Mouse (Mus musculus) heart, embryonic 13.5 days (tissue): ENCODE results near the gene Ccdc18. TPM values are rescaled to one million over a fixed set of nuclear protein-coding genes. Genes with fewer than 3 reads are reported as not detected.

ENCODE experiments used
- ATAC-seq: fragments of 200-750 bp; cut with Nextera tagmentation; 2 replicates; pipeline ENCODE4 v1.8.0; 2017; ENCODE audit warnings: moderate TSS enrichment; ENCODE audit not compliant: insufficient number of reproducible peaks, low FRiP score, low TSS enrichment; ENCODE audit errors: extremely low read depth
- H3K27ac ChIP-seq: fragments of 300-500 bp; sonication (generic); replicated peaks from 2 replicates; pipeline ENCODE4 v1.5.1; 2015; ENCODE audit warnings: moderate library complexity, mild to moderate bottlenecking, inconsistent platforms
- H3K27me3 ChIP-seq: fragments of 300-500 bp; sonication (generic); replicated peaks from 2 replicates; pipeline ENCODE4 v1.6.1; 2015; ENCODE audit warnings: mild to moderate bottlenecking, inconsistent platforms
- H3K36me3 ChIP-seq: fragments of 300-500 bp; sonication (generic); 2 replicates; pipeline ENCODE4 v1.6.1; 2015; ENCODE audit warnings: mild to moderate bottlenecking, inconsistent platforms
- H3K4me1 ChIP-seq: fragments of 300-500 bp; sonication (generic); 2 replicates; pipeline ENCODE4 v1.6.1; 2015; ENCODE audit warnings: inconsistent platforms
- H3K4me2 ChIP-seq: fragments of 300-500 bp; sonication (generic); 2 replicates; pipeline ENCODE4 v1.6.1; 2015; ENCODE audit warnings: inconsistent platforms, mild to moderate bottlenecking, moderate library complexity
- H3K4me3 ChIP-seq: fragments of 300-500 bp; sonication (generic); 2 replicates; pipeline ENCODE4 v1.5.1; 2015; ENCODE audit warnings: moderate library complexity, mild to moderate bottlenecking, inconsistent platforms
- H3K9ac ChIP-seq: fragments of 300-500 bp; sonication (generic); 2 replicates; pipeline ENCODE4 v1.6.1; 2015; ENCODE audit warnings: inconsistent platforms, mild to moderate bottlenecking, moderate library complexity
- H3K9me3 ChIP-seq: fragments of 300-500 bp; sonication (generic); 2 replicates; pipeline ENCODE4 v1.6.1; 2016; ENCODE audit warnings: inconsistent platforms
- WGBS: fragments of 180-500 bp; shearing (Covaris S2); methylation state at CpG from one replicate; pipeline ENCODE4 v1.1.7; 2015; ENCODE audit warnings: mixed read lengths; 5-methylcytosine and 5-hydroxymethylcytosine counted together
- polyA plus RNA-seq: library from polyadenylated mRNA; unstranded; fragments of >200 nt; fragmentation: Nextera tagmentation; extraction: Ambion mirVana; gene quantifications from 2 replicates; pipeline ENCODE4 v1.2.1, GENCODE M21; 2015

The Ccdc18 gene
- polyA plus RNA-seq, 1 experiment from 2014 or later: 4.3 TPM

- no peak for ATAC-seq
- no peak overlapping the region for H3K4me3 ChIP-seq
- no peak overlapping the region for H3K4me2 ChIP-seq
- 74% methylated on average over 2 of the region's 2 CpGs for WGBS
- H3K9me3 ChIP-seq: no peaks in the 10 kb centered on the region
- H3K4me1 ChIP-seq: no peaks in the 10 kb centered on the region
- no peaks in the 10 kb centered on the region for H3K27me3 ChIP-seq
- H3K27ac ChIP-seq: no peak overlapping the region
- H3K36me3 ChIP-seq: 0 out of 2 replicates have a peak, but pooled peaks cover 3% of the 10 kb centered on the region
- no peak overlapping the region for H3K9ac ChIP-seq
Observed at GRCm38 (mm10) chr5:108160796-108161195, 28.1 kb downstream of the Ccdc18 start.

- Histone ChIP-seq H3K9me3 (no peaks in the 10 kb centered on the region), H3K4me1 (no peaks in the 10 kb centered on the region), H3K36me3 (no peaks in the 10 kb centered on the region), H3K4me3 (no peak overlapping the region), H3K27ac (no peak overlapping the region), H3K4me2 (no peak overlapping the region), H3K27me3 (no peaks in the 10 kb centered on the region), H3K9ac (no peak overlapping the region)
- ATAC-seq: no peak
- 28% methylated on average over 1 of the region's 1 CpGs for WGBS
Observed at GRCm38 (mm10) chr5:108163695-108164094, 31.0 kb downstream of the Ccdc18 start.

GRCm38 (mm10) chr5:108184050-108184449 is 51.4 kb downstream of the Ccdc18 start:
- 68% methylated on average over 2 of the region's 2 CpGs for WGBS

GRCm38 (mm10) chr5:108188967-108189366 is 56.3 kb downstream of the Ccdc18 start:
- Histone ChIP-seq H3K9ac (no peak overlapping the region), H3K4me1 (no peaks in the 10 kb centered on the region), H3K36me3 (no peaks in the 10 kb centered on the region), H3K9me3 (no peaks in the 10 kb centered on the region), H3K4me2 (no peak overlapping the region), H3K27me3 (no peaks in the 10 kb centered on the region), H3K27ac (no peak overlapping the region), H3K4me3 (no peak overlapping the region)
- ATAC-seq: no peak

More at GRCm38 (mm10) chr5:108184050-108184449, 51.4 kb downstream of the Ccdc18 start:
- H3K27ac ChIP-seq: no peak overlapping the region
- no peaks in the 10 kb centered on the region for H3K4me1 ChIP-seq
- no peak overlapping the region for H3K9ac ChIP-seq
- H3K4me3 ChIP-seq: no peak overlapping the region
- H3K9me3 ChIP-seq: no peaks in the 10 kb centered on the region
- no peak for ATAC-seq
- no peak overlapping the region for H3K4me2 ChIP-seq
- no peaks in the 10 kb centered on the region for H3K36me3 ChIP-seq
- no peaks in the 10 kb centered on the region for H3K27me3 ChIP-seq

GRCm38 (mm10) chr5:108206008-108206407 is 73.3 kb downstream of the Ccdc18 start:
- Histone ChIP-seq H3K4me1 (no peaks in the 10 kb centered on the region), H3K4me2 (no peak overlapping the region), H3K36me3 (no peaks in the 10 kb centered on the region), H3K9me3 (no peaks in the 10 kb centered on the region), H3K27me3 (no peaks in the 10 kb centered on the region), H3K4me3 (no peak overlapping the region), H3K9ac (no peak overlapping the region), H3K27ac (no peak overlapping the region)
- no peak for ATAC-seq

GRCm38 (mm10) chr5:108211512-108211911 is 78.8 kb downstream of the Ccdc18 start:
- Histone ChIP-seq H3K27me3 (no peaks in the 10 kb centered on the region), H3K4me2 (no peak overlapping the region), H3K4me3 (no peak overlapping the region), H3K4me1 (no peaks in the 10 kb centered on the region), H3K27ac (no peak overlapping the region), H3K36me3 (no peaks in the 10 kb centered on the region), H3K9ac (no peak overlapping the region), H3K9me3 (no peaks in the 10 kb centered on the region)
- WGBS: 69% methylated on average over 4 of the region's 4 CpGs
- ATAC-seq: no peak

- 87% methylated on average over 2 of the region's 2 CpGs for WGBS
Observed at GRCm38 (mm10) chr5:108214928-108215327, 82.3 kb downstream of the Ccdc18 start.

GRCm38 (mm10) chr5:108224077-108224476 is 91.4 kb downstream of the Ccdc18 start:
- Histone ChIP-seq H3K4me2 (no peak overlapping the region), H3K4me3 (no peak overlapping the region), H3K27ac (no peak overlapping the region), H3K4me1 (no peaks in the 10 kb centered on the region), H3K36me3 (no peaks in the 10 kb centered on the region), H3K9ac (no peak overlapping the region), H3K9me3 (no peaks in the 10 kb centered on the region), H3K27me3 (no peaks in the 10 kb centered on the region)
- no peak for ATAC-seq

More at GRCm38 (mm10) chr5:108214928-108215327, 82.3 kb downstream of the Ccdc18 start:
- no peak overlapping the region for H3K4me3 ChIP-seq
- H3K27me3 ChIP-seq: no peaks in the 10 kb centered on the region
- H3K36me3 ChIP-seq: no peaks in the 10 kb centered on the region
- no peaks in the 10 kb centered on the region for H3K9me3 ChIP-seq
- no peak overlapping the region for H3K9ac ChIP-seq
- no peak for ATAC-seq
- no peak overlapping the region for H3K4me2 ChIP-seq
- no peaks in the 10 kb centered on the region for H3K4me1 ChIP-seq
- no peak overlapping the region for H3K27ac ChIP-seq

GRCm38 (mm10) chr5:108226159-108226558 is 93.5 kb downstream of the Ccdc18 start:
- H3K4me1 ChIP-seq: no peaks in the 10 kb centered on the region
- no peaks in the 10 kb centered on the region for H3K27me3 ChIP-seq
- no peaks in the 10 kb centered on the region for H3K36me3 ChIP-seq
- no peak for ATAC-seq
- no peak overlapping the region for H3K27ac ChIP-seq
- H3K4me2 ChIP-seq: no peak overlapping the region
- no peak overlapping the region for H3K9ac ChIP-seq
- no peaks in the 10 kb centered on the region for H3K9me3 ChIP-seq
- no peak overlapping the region for H3K4me3 ChIP-seq

GRCm38 (mm10) chr5:108246314-108246765 is 113.7 kb downstream of the Ccdc18 start:
- no peak overlapping the region for H3K9ac ChIP-seq
- no peaks in the 10 kb centered on the region for H3K4me1 ChIP-seq
- 57% methylated on average over 3 of the region's 3 CpGs for WGBS
- no peak overlapping the region for H3K4me2 ChIP-seq
- H3K36me3 ChIP-seq: no peaks in the 10 kb centered on the region
- no peak for ATAC-seq
- H3K9me3 ChIP-seq: no peaks in the 10 kb centered on the region
- H3K4me3 ChIP-seq: no peak overlapping the region
- no peak overlapping the region for H3K27ac ChIP-seq
- no peaks in the 10 kb centered on the region for H3K27me3 ChIP-seq

- no peak for ATAC-seq
- no peak overlapping the region for H3K27ac ChIP-seq
- no peak overlapping the region for H3K4me3 ChIP-seq
- WGBS: 57% methylated on average over 2 of the region's 2 CpGs
- no peak overlapping the region for H3K4me2 ChIP-seq
- H3K4me1 ChIP-seq: no peaks in the 10 kb centered on the region
- no peak overlapping the region for H3K9ac ChIP-seq
- no peaks in the 10 kb centered on the region for H3K9me3 ChIP-seq
- no peaks in the 10 kb centered on the region for H3K27me3 ChIP-seq
- no peaks in the 10 kb centered on the region for H3K36me3 ChIP-seq
Observed at GRCm38 (mm10) chr5:108250033-108250432, 117.4 kb downstream of the Ccdc18 start.

GRCm38 (mm10) chr5:108255259-108255658 is 122.6 kb downstream of the Ccdc18 start:
- no peak for ATAC-seq
- H3K36me3 ChIP-seq: no peaks in the 10 kb centered on the region
- no peaks in the 10 kb centered on the region for H3K27me3 ChIP-seq
- WGBS: 68% methylated on average over 5 of the region's 5 CpGs
- no peaks in the 10 kb centered on the region for H3K9me3 ChIP-seq
- no peak overlapping the region for H3K4me3 ChIP-seq
- no peak overlapping the region for H3K27ac ChIP-seq
- no peaks in the 10 kb centered on the region for H3K4me1 ChIP-seq
- H3K4me2 ChIP-seq: no peak overlapping the region
- no peak overlapping the region for H3K9ac ChIP-seq
